12 mouse cellular contexts compared by ENCODE assay signal in the genomic region with DNA sequence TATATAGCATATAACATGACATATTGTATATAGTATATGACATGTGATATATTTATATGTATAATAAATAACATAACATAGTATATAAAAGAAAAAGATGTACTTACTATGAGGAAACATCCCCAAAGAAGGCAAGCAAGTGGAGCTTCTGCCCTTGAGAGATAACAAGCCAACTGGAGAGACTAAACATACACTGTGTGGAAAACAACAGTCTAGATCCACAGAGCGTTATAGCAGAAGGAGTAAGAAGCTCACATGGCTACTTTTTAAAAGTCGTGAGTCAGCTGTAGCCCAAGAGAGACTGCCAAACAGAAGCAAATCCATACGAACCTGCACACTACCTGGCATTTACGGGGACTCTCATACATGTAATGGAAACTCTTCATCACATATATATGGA.
"Had no signal": no experiment of that assay in that cellular context is flagged by ENCODE, and none has a peak within 500 bp of the region (broad histone marks: within the 10 kb centered on the region; RNA-seq: fewer than 3 reads in every experiment).

No protein-coding gene starts in this region.

- H3K9me3 ChIP-seq: liver, embryonic 13.5 days; midbrain, embryonic 10.5 days; midbrain, embryonic 13.5 days had no signal

- H3K4me3 ChIP-seq: layer of hippocampus, adult 2 months; liver, embryonic 13.5 days; midbrain, embryonic 10.5 days; midbrain, embryonic 13.5 days had no signal

- ATAC-seq: intestine, embryonic 16.5 days; midbrain, embryonic 13.5 days; midbrain, embryonic 16.5 days had no signal

- DNase-seq: kidney, adult 18-20 months; kidney, adult 9 months; liver, embryonic 13.5 days; lung, adult 2 months; lung, postnatal 14 days; lung, postnatal 4 days had no signal

- H3K4me2 ChIP-seq: midbrain, embryonic 13.5 days had no signal

- H3K36me3 ChIP-seq: liver, embryonic 13.5 days; midbrain, embryonic 10.5 days; midbrain, embryonic 13.5 days had no signal

- H3K4me1 ChIP-seq: liver, embryonic 13.5 days; midbrain, embryonic 13.5 days had no signal

- H3K27ac ChIP-seq: layer of hippocampus, adult 2 months; liver, embryonic 13.5 days; midbrain, embryonic 10.5 days; midbrain, embryonic 13.5 days; stomach, postnatal 0 days had no signal

- H3K9ac ChIP-seq: liver, embryonic 13.5 days; midbrain, embryonic 13.5 days had no signal

- H3K27me3 ChIP-seq: liver, embryonic 13.5 days; midbrain, embryonic 13.5 days had no signal
